Mouse (Mus musculus) kidney, embryonic 16.5 days (tissue): ENCODE data around the gene Cyb5b. TPM values are rescaled to one million over a fixed set of nuclear protein-coding genes. Genes with fewer than 3 reads are reported as not detected.

Experiments
- ATAC-seq: fragments of 200-750 bp; cut with Nextera tagmentation; 2 replicates; pipeline ENCODE4 v1.8.0; 2017; ENCODE audit warnings: moderate TSS enrichment; ENCODE audit not compliant: low FRiP score, low TSS enrichment
- H3K27ac ChIP-seq: fragments of 300-500 bp; sonication (generic); 2 replicates; pipeline ENCODE4 v1.5.1; 2014; ENCODE audit warnings: low read length
- H3K27me3 ChIP-seq: fragments of 300-500 bp; sonication (generic); 2 replicates; pipeline ENCODE4 v1.6.1; 2014; ENCODE audit warnings: low read length, control low read depth, mixed read lengths; ENCODE audit not compliant: insufficient read depth
- H3K36me3 ChIP-seq: fragments of 300-500 bp; sonication (generic); 2 replicates; pipeline ENCODE4 v1.6.1; 2014; ENCODE audit warnings: low read length, control low read depth, mixed read lengths; ENCODE audit not compliant: insufficient read depth
- H3K4me1 ChIP-seq: fragments of 300-500 bp; sonication (generic); 2 replicates; pipeline ENCODE4 v1.6.1; 2014; ENCODE audit warnings: low read length, control low read depth, mixed read lengths; ENCODE audit not compliant: insufficient read depth
- H3K4me2 ChIP-seq: fragments of 300-500 bp; sonication (generic); replicated peaks from 2 replicates; pipeline ENCODE4 v1.6.1; 2014; ENCODE audit warnings: low read depth, low read length
- H3K4me3 ChIP-seq: fragments of 300-500 bp; sonication (generic); 2 replicates; pipeline ENCODE4 v1.5.1; 2014; ENCODE audit warnings: mild to moderate bottlenecking, low read length
- H3K9ac ChIP-seq: fragments of 300-500 bp; sonication (generic); replicated peaks from 2 replicates; pipeline ENCODE4 v1.6.1; 2014; ENCODE audit warnings: low read length
- H3K9me3 ChIP-seq: fragments of 300-500 bp; sonication (generic); 2 replicates; pipeline ENCODE4 v1.6.1; 2016; ENCODE audit warnings: low read length, control low read depth
- WGBS: fragments of 180-500 bp; shearing (Covaris S2); extraction: QIAGEN DNeasy Blood & Tissue Kit; methylation state at CpG from one replicate; pipeline ENCODE4 v1.1.7; 2014; 5-methylcytosine and 5-hydroxymethylcytosine counted together
- polyA plus RNA-seq: library from polyadenylated mRNA; unstranded; fragments of >200 nt; fragmentation: Nextera tagmentation; extraction: Ambion mirVana; gene quantifications from 2 replicates; pipeline ENCODE4 v1.2.1, GENCODE M21; 2015

The Cyb5b gene
- polyA plus RNA-seq, 1 experiment from 2014 or later, result 138 TPM

GRCm38 (mm10) chr8:107192631-107193030 lies 42.2 kb downstream of the Cyb5b start:
- no peak for ATAC-seq
- 69% methylated on average over 8 of the region's 8 CpGs for WGBS
- Histone ChIP-seq H3K9me3 (no peaks in the 10 kb centered on the region), H3K4me2 (no peak overlapping the region), H3K36me3 (no peaks in the 10 kb centered on the region), H3K27me3 (no peaks in the 10 kb centered on the region), H3K27ac (no peak overlapping the region), H3K4me3 (no peak overlapping the region), H3K9ac (no peak overlapping the region), H3K4me1 (peaks cover 5% of the 10 kb centered on the region; the same call in 1 of the 2 replicates)

- no peaks in the 10 kb centered on the region for H3K27me3 ChIP-seq
- peaks cover 6% of the 10 kb centered on the region for H3K4me1 ChIP-seq
- H3K4me2 ChIP-seq, result no peak overlapping the region
- ATAC-seq, result no peak
- WGBS, result 77% methylated on average over 6 of the region's 6 CpGs
- H3K27ac ChIP-seq, result no peak overlapping the region
- no peaks in the 10 kb centered on the region for H3K9me3 ChIP-seq
- no peaks in the 10 kb centered on the region for H3K36me3 ChIP-seq
- H3K9ac ChIP-seq, result no peak overlapping the region
- H3K4me3 ChIP-seq, result no peak overlapping the region
These were observed 42.9 kb downstream of the Cyb5b start for GRCm38 (mm10) chr8:107193331-107193730.

- no peaks in the 10 kb centered on the region for H3K36me3 ChIP-seq
- H3K4me1 ChIP-seq, result peaks cover 11% of the 10 kb centered on the region
- H3K4me2 ChIP-seq, result no peak overlapping the region
- no peaks in the 10 kb centered on the region for H3K9me3 ChIP-seq
- ATAC-seq, result no peak
- no peak overlapping the region for H3K4me3 ChIP-seq
- 92% methylated on average over 14 of the region's 14 CpGs for WGBS
- H3K9ac ChIP-seq, result no peak overlapping the region
- H3K27me3 ChIP-seq, result no peaks in the 10 kb centered on the region
- H3K27ac ChIP-seq, result no peak overlapping the region
These were observed 44.5 kb downstream of the Cyb5b start for GRCm38 (mm10) chr8:107194786-107195451.

GRCm38 (mm10) chr8:107197901-107198826 lies 47.7 kb downstream of the Cyb5b start:
- H3K9me3 ChIP-seq, result no peaks in the 10 kb centered on the region
- peak overlapping the region; percentile 92 for H3K27ac ChIP-seq
- 19% methylated on average over 24 of the region's 24 CpGs for WGBS
- peak; percentile 76 for ATAC-seq
- peak overlapping the region; percentile 59 for H3K9ac ChIP-seq
- H3K36me3 ChIP-seq, result no peaks in the 10 kb centered on the region
- H3K4me3 ChIP-seq, result peak overlapping the region; percentile 32
- H3K27me3 ChIP-seq, result no peaks in the 10 kb centered on the region
- H3K4me2 ChIP-seq, result peak overlapping the region; percentile 59
- H3K4me1 ChIP-seq, result peaks cover 11% of the 10 kb centered on the region

GRCm38 (mm10) chr8:107205164-107205563 lies 54.7 kb downstream of the Cyb5b start:
- Histone ChIP-seq H3K27ac (peak overlapping the region; percentile 76; the same call in 1 of the 2 replicates), H3K9me3 (no peaks in the 10 kb centered on the region), H3K9ac (no peak overlapping the region), H3K4me3 (no peak overlapping the region), H3K27me3 (no peaks in the 10 kb centered on the region), H3K36me3 (no peaks in the 10 kb centered on the region), H3K4me1 (peaks cover 15% of the 10 kb centered on the region), H3K4me2 (no peak overlapping the region)
- ATAC-seq, result no peak
- 89% methylated on average over 9 of the region's 9 CpGs for WGBS

- Histone ChIP-seq H3K4me2 (no peak overlapping the region), H3K4me3 (no peak overlapping the region), H3K27ac (peak overlapping the region; percentile 76), H3K9me3 (no peaks in the 10 kb centered on the region), H3K36me3 (no peaks in the 10 kb centered on the region), H3K27me3 (no peaks in the 10 kb centered on the region), H3K9ac (peak overlapping the region; percentile 49; the same call in 1 of the 2 replicates), H3K4me1 (peaks cover 15% of the 10 kb centered on the region)
- 54% methylated on average over 23 of the region's 23 CpGs for WGBS
- ATAC-seq, result peak; percentile 84
These were observed 55.5 kb downstream of the Cyb5b start for GRCm38 (mm10) chr8:107205701-107206561.

GRCm38 (mm10) chr8:107206782-107207525 lies 56.5 kb downstream of the Cyb5b start:
- Histone ChIP-seq H3K4me1 (peaks cover 15% of the 10 kb centered on the region), H3K4me3 (no peak overlapping the region), H3K4me2 (no peak overlapping the region), H3K36me3 (no peaks in the 10 kb centered on the region), H3K27ac (peak overlapping the region; percentile 48), H3K9ac (no peak overlapping the region), H3K9me3 (no peaks in the 10 kb centered on the region), H3K27me3 (no peaks in the 10 kb centered on the region)
- no peak for ATAC-seq
- 82% methylated on average over 9 of the region's 9 CpGs for WGBS

- Histone ChIP-seq H3K9me3 (no peaks in the 10 kb centered on the region), H3K27me3 (no peaks in the 10 kb centered on the region), H3K4me3 (no peak overlapping the region), H3K27ac (no peak overlapping the region), H3K9ac (no peak overlapping the region), H3K36me3 (no peaks in the 10 kb centered on the region), H3K4me2 (no peak overlapping the region), H3K4me1 (peaks cover 15% of the 10 kb centered on the region)
- 83% methylated on average over 7 of the region's 7 CpGs for WGBS
- no peak for ATAC-seq
These were observed 58.7 kb downstream of the Cyb5b start for GRCm38 (mm10) chr8:107209185-107209584.

- Histone ChIP-seq H3K4me3 (no peak overlapping the region), H3K27ac (no peak overlapping the region), H3K4me1 (no peaks in the 10 kb centered on the region; the same call in 1 of the 2 replicates), H3K9ac (no peak overlapping the region), H3K36me3 (no peaks in the 10 kb centered on the region), H3K9me3 (no peaks in the 10 kb centered on the region), H3K27me3 (no peaks in the 10 kb centered on the region), H3K4me2 (no peak overlapping the region)
- no peak for ATAC-seq
- WGBS, result 92% methylated on average over 7 of the region's 7 CpGs
These were observed 61.6 kb downstream of the Cyb5b start for GRCm38 (mm10) chr8:107212006-107212405.
